Mouse (Mus musculus) bone marrow, adult 2 months (tissue): ENCODE measurements around the gene Frmd5.

Source experiments
- CTCF ChIP-seq: fragments of 200-500 bp; IDR thresholded peaks from 2 replicates; pipeline ENCODE4 v1.5.1; 2011; ENCODE audit warnings: low read length, control low read depth; ENCODE audit not compliant: control insufficient read depth, insufficient read depth
- POLR2A ChIP-seq: fragments of 200-500 bp; IDR thresholded peaks from 2 replicates; pipeline ENCODE4 v1.6.1; 2011; ENCODE audit warnings: low read depth, mild to moderate bottlenecking, control low read depth, low read length, borderline replicate concordance; ENCODE audit not compliant: control insufficient read depth

DNA sequence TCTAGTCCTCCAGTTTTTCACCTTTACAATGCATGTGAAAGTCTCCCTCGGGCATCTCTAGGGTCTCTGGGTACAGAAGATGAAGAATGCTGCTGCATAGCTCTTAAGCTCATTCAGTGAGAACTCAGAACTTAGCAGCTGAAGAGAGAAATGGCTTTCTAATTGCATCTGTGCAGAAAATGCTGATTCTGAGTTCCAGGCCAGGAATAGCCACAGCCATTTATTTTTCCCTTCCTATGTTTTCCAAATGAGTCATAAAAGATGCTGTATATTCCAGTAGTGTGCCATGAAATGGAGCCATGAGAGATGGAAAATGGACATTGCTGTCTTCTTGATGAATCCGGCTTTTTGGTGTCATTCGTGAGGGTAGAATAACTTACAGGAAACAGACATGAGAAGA lies 21.5 kb upstream of the Frmd5 start:
- TF ChIP-seq POLR2A (no peak), CTCF (no peak)
